Mouse (Mus musculus) thymus, adult 2 months (tissue): ENCODE measurements around the gene Cd3e.

ENCODE experiments used
- CTCF ChIP-seq: fragments of 200-500 bp; IDR thresholded peaks from 2 replicates; pipeline ENCODE4 v1.5.1; 2012; ENCODE audit warnings: mild to moderate bottlenecking, control low read depth, low read length, moderate library complexity, borderline replicate concordance; ENCODE audit not compliant: control insufficient read depth, poor library complexity, insufficient read depth; ENCODE audit errors: extremely low read depth
- POLR2A ChIP-seq: fragments of 200-500 bp; IDR thresholded peaks from 2 replicates; pipeline ENCODE4 v1.6.1; 2012; ENCODE audit warnings: mild to moderate bottlenecking, low read length, control low read depth, moderate library complexity; ENCODE audit not compliant: control insufficient read depth, poor library complexity, insufficient read depth; ENCODE audit errors: extremely low read depth

DNA sequence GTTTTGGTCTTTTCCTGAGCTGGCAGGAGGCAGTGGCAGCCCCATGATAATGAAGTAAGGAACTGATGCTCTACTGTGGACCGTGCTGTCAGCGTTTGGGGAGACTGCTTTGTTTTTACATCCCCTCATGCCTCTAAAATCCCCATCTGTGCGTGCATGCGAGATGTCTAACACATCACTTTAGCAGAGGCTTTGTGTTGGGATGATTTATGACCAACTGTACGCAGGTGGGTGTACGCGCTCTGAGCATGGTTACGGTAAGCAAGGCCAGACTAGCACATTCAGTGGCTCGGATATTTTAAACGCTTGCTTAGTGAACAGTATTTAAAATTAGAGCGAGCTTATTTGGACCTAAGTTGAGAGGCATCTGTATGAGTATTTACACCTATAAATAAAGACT, 8.6 kb upstream of the Cd3e start:
- TF ChIP-seq CTCF (no peak), POLR2A (no peak)
